Mouse (Mus musculus): ENCODE results near the gene Rims4. TPM values are rescaled to one million over a fixed set of nuclear protein-coding genes. Genes with fewer than 3 reads are reported as not detected.
A peak's percentile ranks its signal among the peaks of the same experiment; 100 is the strongest.

The Rims4 gene
- polyA plus RNA-seq, 1 experiment from 2014 or later = 0.11 TPM

GRCm38 (mm10) chr2:163831163-163831562 is 87.3 kb downstream of the Rims4 start:
- Histone ChIP-seq H3K4me1 (replicated peaks; ENCODE audit: control insufficient read depth, insufficient read depth, low read length) (no peaks in the 10 kb centered on the region), H3K27ac (ENCODE audit: low read depth, low read length) (no peak overlapping the region), H3K9ac (ENCODE audit: low read depth, low read length) (no peak overlapping the region), H3K4me3 (ENCODE audit: low read depth, low read length) (no peak overlapping the region), H3K27me3 (replicated peaks; ENCODE audit: control insufficient read depth, insufficient read depth, low read length) (no peaks in the 10 kb centered on the region), H3K4me2 (no peak overlapping the region), H3K36me3 (ENCODE audit: control insufficient read depth, insufficient read depth, low read length) (no peaks in the 10 kb centered on the region), H3K9me3 (ENCODE audit: control insufficient read depth, low read length) (no peaks in the 10 kb centered on the region)
- ATAC-seq (replicated peaks; ENCODE audit: low FRiP score) (no peak), DNase-seq (ENCODE audit: low spot score) (no peak)
- 68% methylated on average over 1 of the region's 1 CpGs for WGBS

DNA sequence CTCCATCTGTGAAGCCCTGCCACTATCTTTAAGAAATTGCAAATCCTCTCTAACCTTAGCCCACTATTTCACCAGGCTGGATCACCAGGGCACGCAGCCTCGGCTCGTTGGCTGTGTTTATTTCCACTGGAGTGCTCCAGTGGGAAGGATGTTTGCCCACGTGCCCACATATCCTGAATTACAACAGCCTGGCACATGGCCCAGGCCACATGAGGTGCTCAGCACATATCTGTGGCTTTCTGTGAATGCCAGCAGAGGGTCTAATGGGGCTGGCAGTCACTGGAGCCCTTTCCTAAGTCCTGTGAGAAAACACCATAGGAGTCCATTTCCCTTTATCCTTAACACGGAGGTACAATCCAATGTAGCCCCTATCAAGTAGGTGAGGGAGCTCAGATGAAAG is 92.0 kb downstream of the Rims4 start:
- no peak overlapping the region for H3K4me2 ChIP-seq
- no peaks in the 10 kb centered on the region for H3K36me3 ChIP-seq (ENCODE audit: control insufficient read depth, insufficient read depth, low read length)
- H3K27me3 ChIP-seq (replicated peaks; ENCODE audit: control insufficient read depth, insufficient read depth, low read length) = no peaks in the 10 kb centered on the region
- no peak for ATAC-seq (replicated peaks; ENCODE audit: low FRiP score)
- no peak overlapping the region for H3K4me3 ChIP-seq (ENCODE audit: low read depth, low read length)
- no peaks in the 10 kb centered on the region for H3K4me1 ChIP-seq (replicated peaks; ENCODE audit: control insufficient read depth, insufficient read depth, low read length)
- WGBS = 72% methylated on average over 5 of the region's 5 CpGs
- H3K9me3 ChIP-seq (ENCODE audit: control insufficient read depth, low read length) = no peaks in the 10 kb centered on the region
- no peak for DNase-seq (ENCODE audit: low spot score)
- no peak overlapping the region for H3K9ac ChIP-seq (ENCODE audit: low read depth, low read length)
- H3K27ac ChIP-seq (ENCODE audit: low read depth, low read length) = no peak overlapping the region

DNA sequence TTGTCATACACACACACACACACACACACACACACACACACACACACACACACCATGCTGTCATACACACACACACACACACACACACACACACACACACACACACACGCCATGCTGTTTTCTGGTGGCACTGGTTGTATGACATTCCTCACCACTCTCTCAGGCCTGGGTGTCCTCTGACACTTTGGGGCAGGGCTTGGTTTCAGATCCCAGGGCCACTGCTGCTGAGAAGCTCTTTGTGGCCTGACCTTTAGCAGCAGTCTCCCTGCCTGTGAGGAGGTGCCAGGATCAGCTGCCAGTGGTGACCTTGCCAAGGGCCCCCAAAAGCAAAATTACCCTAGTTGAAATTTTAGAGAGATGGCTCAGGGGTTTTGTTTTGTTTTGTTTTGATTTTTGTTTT is 92.6 kb downstream of the Rims4 start:
- Histone ChIP-seq H3K9me3 (ENCODE audit: control insufficient read depth, low read length) (no peaks in the 10 kb centered on the region), H3K9ac (ENCODE audit: low read depth, low read length) (no peak overlapping the region), H3K4me3 (ENCODE audit: low read depth, low read length) (no peak overlapping the region), H3K36me3 (ENCODE audit: control insufficient read depth, insufficient read depth, low read length) (no peaks in the 10 kb centered on the region), H3K27ac (ENCODE audit: low read depth, low read length) (no peak overlapping the region), H3K4me2 (no peak overlapping the region), H3K27me3 (replicated peaks; ENCODE audit: control insufficient read depth, insufficient read depth, low read length) (no peaks in the 10 kb centered on the region), H3K4me1 (replicated peaks; ENCODE audit: control insufficient read depth, insufficient read depth, low read length) (no peaks in the 10 kb centered on the region)
- 67% methylated on average over 1 of the region's 1 CpGs for WGBS
- ATAC-seq (replicated peaks; ENCODE audit: low FRiP score) = no peak
- no peak for DNase-seq (ENCODE audit: low spot score)

DNA sequence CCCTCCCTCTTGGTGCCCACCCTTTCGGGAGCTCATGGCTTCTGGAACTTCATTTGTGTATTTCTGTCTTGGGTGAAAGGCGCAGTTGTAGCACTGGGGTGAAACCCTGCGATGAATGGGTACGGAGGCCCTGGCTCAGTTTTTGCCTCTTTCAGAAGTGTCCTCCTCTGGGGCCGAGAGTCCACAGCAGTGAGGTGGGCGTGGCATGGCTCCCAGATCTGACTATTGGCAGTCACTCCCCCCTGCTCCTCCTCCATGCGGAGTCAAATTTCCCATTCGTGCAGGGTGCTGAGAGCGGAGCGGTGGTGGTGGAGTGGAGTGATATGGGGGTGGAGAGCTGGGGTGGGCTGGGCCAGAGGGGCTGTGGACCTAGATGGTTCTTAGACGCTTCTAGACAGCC is 94.7 kb downstream of the Rims4 start:
- Histone ChIP-seq H3K4me1 (replicated peaks; ENCODE audit: control insufficient read depth, insufficient read depth, low read length) (no peaks in the 10 kb centered on the region), H3K9ac (ENCODE audit: low read depth, low read length) (no peak overlapping the region), H3K9me3 (ENCODE audit: control insufficient read depth, low read length) (no peaks in the 10 kb centered on the region), H3K4me3 (ENCODE audit: low read depth, low read length) (no peak overlapping the region), H3K27ac (ENCODE audit: low read depth, low read length) (no peak overlapping the region), H3K4me2 (no peak overlapping the region), H3K36me3 (ENCODE audit: control insufficient read depth, insufficient read depth, low read length) (no peaks in the 10 kb centered on the region), H3K27me3 (replicated peaks; ENCODE audit: control insufficient read depth, insufficient read depth, low read length) (no peaks in the 10 kb centered on the region)
- DNase-seq (ENCODE audit: low spot score) (peak; percentile 43), ATAC-seq (replicated peaks; ENCODE audit: low FRiP score) (peak; percentile 71)
- 37% methylated on average over 11 of the region's 11 CpGs for WGBS

DNA sequence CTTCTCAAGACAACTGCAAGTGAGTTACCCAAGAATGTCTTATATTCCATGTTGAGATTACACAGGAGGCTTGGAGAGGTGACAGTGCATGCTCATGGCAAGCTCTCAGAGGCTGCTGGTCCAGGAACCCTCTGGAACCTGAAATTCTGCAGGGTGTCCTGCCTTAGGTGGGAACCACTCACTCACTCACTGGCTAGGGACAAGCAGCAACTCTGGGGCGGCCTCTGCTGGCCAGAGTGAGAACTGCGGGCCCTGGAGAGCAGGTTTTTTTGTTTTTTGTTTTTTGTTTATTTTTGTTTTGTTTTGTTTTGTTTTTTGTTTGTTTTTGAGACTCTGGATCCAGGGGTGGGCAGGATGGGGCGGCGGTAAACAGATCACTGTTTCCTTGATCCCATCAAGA is 95.2 kb downstream of the Rims4 start:
- H3K4me3 ChIP-seq (ENCODE audit: low read depth, low read length) = no peak overlapping the region
- H3K9me3 ChIP-seq (ENCODE audit: control insufficient read depth, low read length) = no peaks in the 10 kb centered on the region
- H3K27ac ChIP-seq (ENCODE audit: low read depth, low read length) = no peak overlapping the region
- 6% methylated on average over 4 of the region's 4 CpGs for WGBS
- DNase-seq (ENCODE audit: low spot score) = peak; percentile 61
- no peak overlapping the region for H3K4me2 ChIP-seq
- no peaks in the 10 kb centered on the region for H3K4me1 ChIP-seq (replicated peaks; ENCODE audit: control insufficient read depth, insufficient read depth, low read length)
- no peak overlapping the region for H3K9ac ChIP-seq (ENCODE audit: low read depth, low read length)
- H3K36me3 ChIP-seq (ENCODE audit: control insufficient read depth, insufficient read depth, low read length) = no peaks in the 10 kb centered on the region
- no peaks in the 10 kb centered on the region for H3K27me3 ChIP-seq (replicated peaks; ENCODE audit: control insufficient read depth, insufficient read depth, low read length)
- no peak for ATAC-seq (replicated peaks; ENCODE audit: low FRiP score)

GRCm38 (mm10) chr2:163820607-163821006 is 97.9 kb downstream of the Rims4 start, which contains the start of gene Ccn5:
Ccn5 (plus strand) TSS chr2:163820861.
- Histone ChIP-seq H3K36me3 (ENCODE audit: control insufficient read depth, insufficient read depth, low read length) (no peaks in the 10 kb centered on the region), H3K9ac (ENCODE audit: low read depth, low read length) (no peak within 1 kb of the TSS), H3K9me3 (ENCODE audit: control insufficient read depth, low read length) (no peaks in the 10 kb centered on the region), H3K4me3 (ENCODE audit: low read depth, low read length) (no peak within 1 kb of the TSS), H3K4me2 (no peak within 1 kb of the TSS), H3K27me3 (replicated peaks; ENCODE audit: control insufficient read depth, insufficient read depth, low read length) (no peaks in the 10 kb centered on the region), H3K27ac (ENCODE audit: low read depth, low read length) (no peak within 1 kb of the TSS), H3K4me1 (replicated peaks; ENCODE audit: control insufficient read depth, insufficient read depth, low read length) (no peaks in the 10 kb centered on the region)
- ATAC-seq (replicated peaks; ENCODE audit: low FRiP score) (no peak), DNase-seq (ENCODE audit: low spot score) (no peak)
- 71% methylated on average over 4 of the region's 4 CpGs for WGBS

DNA sequence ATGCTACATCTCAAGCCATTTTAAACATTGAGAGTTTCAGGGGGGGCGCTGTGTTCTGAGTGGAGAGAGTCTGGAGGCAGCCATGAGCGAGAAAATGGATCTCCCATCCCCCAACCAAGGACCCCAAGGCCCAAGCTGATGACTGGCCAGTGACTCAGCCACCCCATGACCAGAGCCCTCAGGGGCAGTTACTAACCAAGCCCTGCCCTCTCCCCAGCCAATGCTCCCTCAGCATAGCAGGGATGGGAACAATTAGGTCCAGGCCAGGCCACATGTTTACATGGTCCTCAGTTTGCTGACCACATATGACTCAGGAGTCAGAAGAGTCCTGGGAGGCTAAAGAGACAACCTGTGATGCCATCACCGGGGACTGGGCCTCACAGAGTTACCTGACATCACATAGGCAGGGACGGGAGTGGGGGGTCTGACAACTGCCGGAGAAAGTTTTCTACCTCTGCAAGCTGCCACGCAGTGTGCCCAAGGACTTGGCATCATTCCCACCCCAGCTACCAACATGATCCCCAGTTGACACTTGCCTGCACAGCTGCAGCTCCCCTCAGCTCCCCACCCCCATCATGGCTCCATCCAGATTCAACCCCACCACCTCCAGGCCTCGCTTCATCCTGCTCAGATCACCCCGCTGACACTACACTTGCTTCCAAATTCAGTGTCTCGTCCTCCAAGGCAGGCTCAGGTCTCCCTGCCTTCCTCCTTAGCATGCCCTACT is 103.6 kb downstream of the Rims4 start:
- H3K27me3 ChIP-seq (replicated peaks; ENCODE audit: control insufficient read depth, insufficient read depth, low read length) = no peaks in the 10 kb centered on the region
- H3K4me1 ChIP-seq (replicated peaks; ENCODE audit: control insufficient read depth, insufficient read depth, low read length) = no peaks in the 10 kb centered on the region
- 79% methylated on average over 9 of the region's 9 CpGs for whole genome bisulfite sequencing
- H3K36me3 ChIP-seq (ENCODE audit: control insufficient read depth, insufficient read depth, low read length) = no peaks in the 10 kb centered on the region
- ATAC-seq (replicated peaks; ENCODE audit: low FRiP score) = no peak; the same call in 1 of the 2 replicates
- no peak overlapping the region for H3K9ac ChIP-seq (ENCODE audit: low read depth, low read length)
- no peaks in the 10 kb centered on the region for H3K9me3 ChIP-seq (ENCODE audit: control insufficient read depth, low read length)
- H3K27ac ChIP-seq (ENCODE audit: low read depth, low read length) = no peak overlapping the region
- H3K4me2 ChIP-seq = no peak overlapping the region
- DNase-seq (ENCODE audit: low spot score) = no peak
- no peak overlapping the region for H3K4me3 ChIP-seq (ENCODE audit: low read depth, low read length)

DNA sequence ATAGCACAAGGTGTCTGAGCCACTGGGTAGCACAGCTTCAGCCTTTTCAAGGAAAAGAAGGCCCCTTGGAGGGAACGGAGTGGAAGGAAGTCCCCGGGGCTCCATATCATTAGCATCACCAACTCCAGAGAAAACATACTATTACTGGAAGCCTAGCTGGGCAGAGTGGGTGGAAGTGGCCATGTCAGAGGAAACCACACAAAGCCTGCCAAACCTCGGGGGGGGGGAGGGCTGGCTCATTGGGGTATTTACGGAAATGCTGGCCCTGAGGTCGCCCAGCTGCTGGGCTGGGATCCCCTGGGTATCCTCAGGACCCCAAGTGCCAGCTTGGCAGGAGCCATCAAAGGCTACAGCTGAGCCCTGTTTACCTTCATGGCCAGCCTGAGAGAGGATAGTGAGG is 105.4 kb downstream of the Rims4 start:
- no peaks in the 10 kb centered on the region for H3K27me3 ChIP-seq (replicated peaks; ENCODE audit: control insufficient read depth, insufficient read depth, low read length)
- WGBS = 25% methylated on average over 5 of the region's 5 CpGs
- no peak overlapping the region for H3K9ac ChIP-seq (ENCODE audit: low read depth, low read length)
- no peak overlapping the region for H3K4me3 ChIP-seq (ENCODE audit: low read depth, low read length)
- H3K4me1 ChIP-seq (replicated peaks; ENCODE audit: control insufficient read depth, insufficient read depth, low read length) = no peaks in the 10 kb centered on the region
- no peaks in the 10 kb centered on the region for H3K9me3 ChIP-seq (ENCODE audit: control insufficient read depth, low read length)
- no peak overlapping the region for H3K4me2 ChIP-seq
- ATAC-seq (replicated peaks; ENCODE audit: low FRiP score) (no peak), DNase-seq (ENCODE audit: low spot score) (no peak)
- no peaks in the 10 kb centered on the region for H3K36me3 ChIP-seq (ENCODE audit: control insufficient read depth, insufficient read depth, low read length)
- no peak overlapping the region for H3K27ac ChIP-seq (ENCODE audit: low read depth, low read length)

Data from liver, embryonic 11.5 days (tissue).